Mouse (Mus musculus) stomach, postnatal 0 days (tissue): ENCODE measurements around the gene Tepp.

Experiments
- CTCF ChIP-seq: IDR thresholded peaks from 2 replicates; pipeline ENCODE4 v1.5.1; 2016; ENCODE audit warnings: antibody characterized with exemption, low read depth, mild to moderate bottlenecking, moderate library complexity
- EP300 ChIP-seq: optimal IDR thresholded peaks from 2 replicates; pipeline ENCODE3; 2016; ENCODE audit warnings: antibody characterized with exemption

DNA sequence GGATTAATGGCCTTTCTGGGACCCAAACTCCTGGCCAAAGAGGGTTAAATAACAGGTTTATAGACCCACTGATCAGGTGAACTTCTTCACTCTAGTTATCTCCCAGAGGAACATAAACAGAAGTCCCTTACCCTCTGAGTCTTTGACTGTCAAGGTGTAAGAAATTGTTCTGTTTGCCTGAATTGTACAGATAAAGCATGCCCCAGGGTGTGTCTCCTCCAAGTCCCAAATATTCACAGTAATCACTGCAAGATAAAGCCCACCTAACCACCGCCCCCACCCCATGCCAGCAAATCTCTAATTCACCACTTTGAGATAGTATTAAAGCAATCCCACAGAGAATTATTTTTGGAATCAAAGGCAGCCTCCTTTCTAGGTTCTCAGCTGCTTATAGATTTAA is 20.0 kb downstream of the Tepp start:
- no peak for TF ChIP-seq CTCF
- TF ChIP-seq EP300, result no peak
